Mouse (Mus musculus): ENCODE measurements around the gene Tbc1d22a.
"Not testable (repeated sequence)": the region's sequence is repeated elsewhere in the genome, so short reads cannot be mapped to it uniquely, and the experiment has no call there.

Tbc1d22a gene

GRCm38 (mm10) chr15:86181321-86181720 is 32.9 kb upstream of the Tbc1d22a start:
- not testable (repeated sequence) for DNase-seq

- peak; percentile 71 to 84 for DNase-seq
These were observed 32.3 kb upstream of the Tbc1d22a start for GRCm38 (mm10) chr15:86181941-86182439.

DNA sequence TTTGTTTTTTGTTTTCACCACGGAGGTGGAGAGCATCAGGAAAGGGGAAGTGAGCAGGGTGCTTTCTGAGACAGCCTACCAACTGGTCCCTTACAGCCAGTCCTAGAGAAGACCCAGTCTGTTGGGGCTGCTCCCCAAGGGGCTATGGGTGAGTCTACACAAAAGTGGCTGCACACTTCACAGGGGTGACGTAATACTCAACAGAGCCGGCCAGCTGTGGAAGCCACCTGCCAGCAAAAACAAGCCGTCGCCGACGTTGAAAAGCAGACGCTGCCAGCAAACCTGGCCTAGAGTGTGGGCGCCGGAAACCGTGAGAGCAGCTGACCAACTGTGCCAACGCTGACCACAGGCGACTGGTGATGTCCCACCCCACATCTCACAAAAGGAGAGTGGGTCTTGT is 31.6 kb upstream of the Tbc1d22a start:
- peak; percentile 80 to 88 for DNase-seq

DNA sequence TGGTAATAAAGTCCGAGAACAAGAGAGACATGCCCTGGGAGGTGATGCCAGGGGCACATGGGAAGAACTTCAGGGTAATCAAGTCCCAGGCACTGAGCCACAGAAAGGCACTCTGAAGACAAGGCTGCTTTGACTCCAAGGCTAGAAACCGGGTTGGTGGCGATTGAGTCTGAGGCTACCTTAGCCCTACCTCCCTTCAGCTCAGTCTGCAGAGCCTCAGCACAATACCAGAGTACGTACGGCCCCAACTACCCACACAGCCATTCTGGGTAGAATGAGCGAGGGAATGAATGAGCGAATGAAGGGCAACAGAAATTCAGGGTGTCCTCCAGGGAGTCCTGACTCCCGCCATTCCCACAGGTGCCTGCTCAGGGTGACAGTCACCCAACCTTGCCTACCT is 30.8 kb upstream of the Tbc1d22a start:
- DNase-seq: peak; percentile 49 to 54

DNA sequence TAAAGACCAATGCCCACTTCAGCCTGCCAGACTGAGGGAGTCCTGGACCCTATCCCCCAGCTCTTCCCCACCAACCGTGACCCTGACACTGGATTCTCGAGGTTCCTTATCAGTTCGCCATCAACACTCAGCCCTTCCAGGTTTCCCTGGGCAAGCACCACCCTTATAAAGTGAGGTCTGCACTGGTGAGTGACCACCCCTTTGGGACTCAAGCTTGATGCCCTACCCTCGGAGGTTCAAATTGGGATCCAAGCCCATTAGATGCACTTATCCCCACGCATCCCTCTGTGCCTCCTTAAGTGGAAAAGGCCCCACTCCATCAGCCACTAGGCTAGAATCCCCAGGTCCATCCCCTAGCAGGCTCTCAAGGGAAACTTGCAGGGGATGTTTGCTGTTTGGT is 30.2 kb upstream of the Tbc1d22a start:
- no peak for DNase-seq

GRCm38 (mm10) chr15:86184851-86185688 is 29.2 kb upstream of the Tbc1d22a start:
- DNase-seq: peak; percentile 67 to 71

DNA sequence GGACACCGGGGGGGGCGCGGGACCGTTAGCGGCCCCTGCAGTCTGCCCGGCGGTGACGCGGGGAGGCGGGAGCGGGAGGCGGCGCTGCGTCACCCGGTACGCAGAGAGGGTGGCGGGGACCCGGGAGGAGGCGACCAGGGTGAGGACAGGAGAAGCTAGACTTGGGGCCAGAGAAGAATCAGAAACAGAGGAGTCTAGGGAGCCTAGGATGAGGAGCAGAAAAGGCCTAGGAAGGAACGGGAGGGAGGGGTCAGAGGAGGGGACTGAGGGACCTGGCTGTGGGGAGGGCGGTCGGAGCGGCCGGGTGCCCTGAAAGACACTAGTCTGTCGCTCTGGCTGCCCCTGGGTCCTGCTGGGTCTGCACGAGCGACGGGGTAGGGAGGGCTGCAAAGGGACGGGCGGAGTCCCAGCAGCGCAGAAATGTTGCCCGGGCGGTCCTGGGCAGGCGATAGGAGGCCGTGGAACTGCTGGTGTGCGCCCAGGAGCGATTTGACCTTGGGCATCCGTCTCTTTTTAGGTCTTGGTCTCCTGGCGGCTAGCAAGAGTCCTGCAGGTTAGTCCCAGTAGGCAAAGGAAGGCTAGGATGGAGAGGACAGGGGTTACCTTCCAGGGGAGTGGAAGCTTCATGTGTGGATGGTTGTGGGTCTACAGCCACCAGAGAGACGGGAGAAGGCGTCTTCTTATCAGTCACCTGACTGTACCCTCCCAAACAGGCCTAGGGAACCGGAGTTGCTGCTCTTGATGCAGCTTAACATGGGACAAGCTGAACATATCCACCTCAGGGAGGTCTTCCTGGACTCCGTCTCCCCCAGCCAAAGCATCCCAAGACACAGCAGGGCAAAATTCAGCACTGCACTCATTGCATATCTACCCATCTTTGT is 28.3 kb upstream of the Tbc1d22a start, which contains the start of gene Cerk:
Gene Cerk (minus strand): TSS at position 453 of the 881 bp plus-strand sequence.
- DNase-seq: peak; percentile 83 to 87

GRCm38 (mm10) chr15:86186686-86187085 is 27.6 kb upstream of the Tbc1d22a start:
- no peak for DNase-seq

GRCm38 (mm10) chr15:86188186-86188585 is 26.1 kb upstream of the Tbc1d22a start:
- DNase-seq: peak in 1 of 2 experiments; percentile 10

GRCm38 (mm10) chr15:86188746-86189470 is 25.4 kb upstream of the Tbc1d22a start:
- peak in 1 of 2 experiments; percentile 10 for DNase-seq

- DNase-seq: no peak
These were observed 23.9 kb upstream of the Tbc1d22a start for GRCm38 (mm10) chr15:86190387-86190786.

- DNase-seq: no peak
These were observed 22.8 kb upstream of the Tbc1d22a start for GRCm38 (mm10) chr15:86191505-86191904.

DNA sequence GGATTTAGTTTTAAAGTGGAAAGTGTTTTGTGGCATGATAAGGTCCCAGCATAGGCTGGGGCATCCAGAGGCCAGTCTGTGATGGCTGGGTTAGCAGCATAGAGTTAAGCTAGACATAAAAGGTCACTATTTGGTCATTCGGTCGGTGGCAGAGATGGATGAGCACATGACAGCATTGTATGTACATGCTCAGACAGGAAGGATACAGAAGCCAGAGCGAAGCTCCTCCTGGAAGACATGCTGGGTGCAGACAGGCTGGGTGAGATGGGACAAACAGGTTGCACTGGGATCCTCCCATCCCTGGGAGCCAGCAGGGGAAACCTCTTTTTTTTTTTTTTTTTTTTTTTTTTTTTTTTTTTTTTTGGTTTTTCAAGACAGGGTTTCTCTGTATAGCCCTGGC is 22.3 kb upstream of the Tbc1d22a start:
- DNase-seq: no peak

DNA sequence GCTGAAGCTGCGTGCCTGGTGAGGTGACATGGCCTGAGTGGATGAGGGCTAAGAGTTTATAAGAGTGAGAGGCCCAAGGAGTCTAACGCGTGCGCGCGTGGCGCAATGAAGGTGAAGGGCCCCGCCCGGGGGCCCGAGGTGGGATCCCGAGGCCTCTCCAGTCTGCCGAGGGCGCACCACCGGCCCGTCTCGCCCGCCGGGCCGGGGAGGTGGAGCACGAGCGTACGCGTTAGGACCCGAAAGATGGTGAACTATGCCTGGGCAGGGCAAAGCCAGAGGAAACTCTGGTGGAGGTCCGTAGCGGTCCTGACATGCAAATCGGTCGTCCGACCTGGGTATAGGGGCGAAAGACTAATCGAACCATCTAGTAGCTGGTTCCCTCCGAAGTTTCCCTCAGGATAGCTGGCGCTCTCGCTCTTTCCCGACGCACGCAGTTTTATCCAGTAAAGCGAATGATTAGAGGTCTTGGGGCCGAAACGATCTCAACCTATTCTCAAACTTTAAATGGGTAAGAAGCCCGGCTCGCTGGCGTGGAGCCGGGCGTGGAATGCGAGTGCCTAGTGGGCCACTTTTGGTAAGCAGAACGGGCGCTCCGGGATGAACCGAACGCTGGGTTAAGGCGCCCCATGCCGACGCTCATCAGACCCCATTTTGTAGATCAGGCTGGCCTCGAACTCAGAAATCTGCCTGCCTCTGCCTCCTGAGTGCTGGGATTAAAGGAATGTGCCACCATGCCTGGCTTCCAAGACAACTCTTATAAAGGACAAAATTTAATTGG is 19.4 kb upstream of the Tbc1d22a start:
- DNase-seq: not testable (repeated sequence)

DNA sequence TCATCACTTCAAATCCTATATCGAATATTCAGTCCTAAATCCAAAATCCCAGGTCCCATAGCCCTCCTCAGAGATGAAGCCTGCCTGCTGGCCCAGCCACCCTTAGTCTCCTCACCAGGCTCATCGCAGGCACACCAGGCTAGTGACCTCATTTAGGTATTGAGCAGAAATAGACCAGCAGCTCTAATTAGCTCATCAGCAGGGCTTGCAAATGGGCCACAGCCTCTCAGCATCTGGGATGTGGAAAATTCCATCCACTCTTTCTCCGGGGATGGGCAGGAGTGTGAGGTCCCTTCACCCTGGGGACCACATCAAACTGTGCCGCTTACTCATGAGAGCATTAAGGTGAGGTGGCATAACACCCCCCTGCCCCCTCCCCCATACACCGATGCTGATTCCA is 15.2 kb upstream of the Tbc1d22a start:
- no peak for DNase-seq

DNA sequence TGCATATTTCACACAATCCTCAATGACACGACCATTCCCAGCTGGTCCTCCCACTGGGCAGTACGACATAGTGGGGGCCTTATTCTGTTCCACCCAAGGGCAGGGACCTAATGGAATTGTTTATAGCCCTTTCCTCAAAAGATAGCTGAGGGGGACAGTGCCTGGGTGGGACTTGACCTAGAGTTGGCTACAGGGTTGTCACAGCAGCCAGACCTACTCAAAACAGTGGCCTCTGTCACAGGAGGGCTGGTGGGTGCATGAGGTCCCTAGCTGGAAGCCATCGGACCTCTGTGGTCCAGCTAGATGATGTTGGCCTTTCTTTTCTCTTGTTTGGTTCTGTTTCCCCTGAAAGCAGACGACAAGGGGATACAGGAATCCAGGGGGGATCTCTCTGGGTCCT is 14.8 kb upstream of the Tbc1d22a start:
- no peak for DNase-seq

GRCm38 (mm10) chr15:86200169-86200568 is 14.1 kb upstream of the Tbc1d22a start:
- DNase-seq: no peak

- no peak for DNase-seq
These were observed 13.2 kb upstream of the Tbc1d22a start for GRCm38 (mm10) chr15:86201095-86201494.

DNA sequence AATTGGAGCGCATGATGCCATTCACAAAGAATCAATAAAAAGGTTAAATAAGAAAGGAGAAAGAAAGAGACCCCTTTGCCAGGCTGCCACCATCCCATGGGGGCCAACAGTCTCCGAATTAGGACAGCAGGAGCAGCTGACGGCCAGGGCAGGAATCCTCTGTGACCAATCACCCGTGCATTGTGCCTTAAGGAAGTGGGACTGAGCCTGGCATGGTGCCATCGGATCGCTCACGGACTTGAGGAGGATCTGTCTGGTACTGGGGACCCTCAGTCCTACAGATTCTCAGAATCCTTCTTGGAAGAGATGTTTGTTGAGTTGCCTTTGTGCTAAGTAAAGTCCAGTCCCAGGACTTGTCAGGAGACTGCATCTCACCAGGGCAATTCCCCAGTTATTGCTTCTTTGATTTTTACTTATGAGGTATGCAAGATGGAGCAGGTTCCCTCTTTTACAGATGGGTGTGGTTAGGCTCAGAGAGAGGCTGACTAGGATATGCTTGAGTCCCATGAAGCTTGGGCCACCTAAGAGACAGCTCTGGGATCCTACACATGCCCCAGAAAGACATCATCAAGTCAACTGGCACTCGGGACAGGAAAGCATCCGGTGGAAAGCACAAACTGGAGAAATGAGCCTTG is 12.4 kb upstream of the Tbc1d22a start:
- DNase-seq: no peak

DNA sequence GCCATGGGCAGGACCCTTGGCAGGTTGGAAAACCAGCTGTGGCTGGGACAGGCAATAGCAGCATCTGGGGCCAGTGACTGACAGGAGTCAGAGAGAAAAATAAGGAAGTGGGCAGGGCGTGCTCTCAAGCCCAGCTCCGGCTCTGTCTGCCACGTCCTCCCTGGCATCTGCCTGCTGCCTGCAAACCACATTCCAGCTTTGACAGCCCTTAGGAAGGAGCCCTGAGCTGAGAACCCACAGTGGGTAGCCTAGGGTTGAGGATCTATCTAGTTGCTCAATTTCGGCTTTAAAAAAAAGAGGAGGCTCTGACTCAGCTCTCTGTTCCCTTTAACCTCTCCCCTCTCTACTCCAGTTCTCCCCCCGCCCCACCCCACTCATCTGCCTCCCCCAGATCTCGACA is 11.6 kb upstream of the Tbc1d22a start:
- DNase-seq: peak in 1 of 2 experiments; percentile 53

GRCm38 (mm10) chr15:86203292-86203793 is 10.9 kb upstream of the Tbc1d22a start:
- DNase-seq: no peak

All from thymus, postnatal 36 days (tissue).